Mouse (Mus musculus) lung, postnatal 36 days (tissue): ENCODE results near the gene Spatc1l.

ENCODE experiments used
- DNase-seq: peaks from one replicate; pipeline ENCODE4 v3.0.0; 2022; ENCODE audit warnings: mixed read lengths

The Spatc1l gene

DNA sequence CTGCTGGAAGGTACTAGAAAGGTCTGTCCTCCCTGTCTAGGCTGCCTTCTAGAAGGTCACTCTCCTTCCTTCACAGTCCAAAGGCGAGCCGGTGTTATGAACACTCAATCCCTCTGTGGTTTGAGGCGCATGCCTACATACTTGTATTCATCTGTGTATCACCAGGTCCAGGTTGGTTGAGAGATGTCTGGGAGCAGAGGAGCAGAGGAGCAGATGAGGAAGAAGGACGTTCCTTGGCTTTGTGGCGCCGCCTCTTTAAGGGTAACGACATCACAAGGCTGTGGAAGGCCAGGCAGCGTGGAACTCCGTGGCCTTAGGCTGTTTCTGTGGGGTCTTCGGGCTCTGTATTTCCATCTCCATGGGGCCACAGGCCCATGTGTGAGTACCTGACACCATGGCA lies at the start of gene Spatc1l:
Spatc1l (plus strand) TSS at position 301 of the 400 bp plus-strand sequence.
- DNase-seq = no peak

DNA sequence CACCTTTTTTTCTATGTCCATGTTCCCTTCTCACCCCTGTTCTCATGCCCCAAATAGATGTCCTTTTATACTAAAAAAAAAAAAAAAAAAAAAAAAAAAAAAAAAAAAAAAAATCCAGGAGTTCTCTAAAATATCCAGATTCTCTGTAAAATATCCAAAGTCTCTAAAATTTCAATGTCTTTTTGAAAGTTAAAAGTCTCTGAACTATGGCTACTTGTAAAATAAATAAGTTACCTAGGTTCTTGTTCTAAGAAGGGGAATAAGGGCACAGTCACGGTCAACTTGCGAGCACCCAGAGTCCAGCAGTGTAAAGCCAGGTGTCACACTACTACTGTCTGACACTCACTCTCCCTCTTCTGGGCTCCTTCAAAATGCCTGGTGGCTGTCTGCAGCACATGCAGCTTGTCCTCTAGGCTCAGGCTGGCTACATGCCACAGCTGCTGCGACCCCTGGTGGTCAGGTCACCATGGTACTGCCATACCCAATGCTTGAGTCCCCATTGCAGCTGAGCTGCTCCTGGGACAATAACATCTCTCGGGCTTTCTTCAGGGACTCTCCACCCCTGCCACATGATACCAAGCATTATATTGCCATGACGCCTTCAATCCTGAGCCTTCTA lies 49.0 kb upstream of the Spatc1l start:
- DNase-seq = peak; percentile 84

DNA sequence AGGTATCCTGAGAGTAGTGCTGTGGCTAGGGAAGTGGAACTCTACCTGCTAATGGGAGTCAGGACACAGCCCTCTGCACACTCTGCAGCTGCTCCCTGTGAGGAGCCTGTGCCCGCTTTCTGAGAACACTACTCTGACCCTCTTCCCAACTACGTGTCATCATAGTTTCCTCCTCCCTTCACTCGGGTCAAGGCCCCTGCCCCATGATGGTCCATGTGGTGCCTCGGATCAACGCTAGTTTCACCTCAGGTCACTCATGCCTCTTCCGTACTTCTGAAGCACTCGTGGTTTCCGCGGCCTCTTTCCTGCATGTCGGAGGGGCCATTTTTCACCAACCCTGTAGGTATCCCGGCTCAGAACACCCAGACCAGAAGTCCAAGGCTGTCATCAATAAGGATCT lies 31.1 kb upstream of the Spatc1l start:
- DNase-seq = no peak

DNA sequence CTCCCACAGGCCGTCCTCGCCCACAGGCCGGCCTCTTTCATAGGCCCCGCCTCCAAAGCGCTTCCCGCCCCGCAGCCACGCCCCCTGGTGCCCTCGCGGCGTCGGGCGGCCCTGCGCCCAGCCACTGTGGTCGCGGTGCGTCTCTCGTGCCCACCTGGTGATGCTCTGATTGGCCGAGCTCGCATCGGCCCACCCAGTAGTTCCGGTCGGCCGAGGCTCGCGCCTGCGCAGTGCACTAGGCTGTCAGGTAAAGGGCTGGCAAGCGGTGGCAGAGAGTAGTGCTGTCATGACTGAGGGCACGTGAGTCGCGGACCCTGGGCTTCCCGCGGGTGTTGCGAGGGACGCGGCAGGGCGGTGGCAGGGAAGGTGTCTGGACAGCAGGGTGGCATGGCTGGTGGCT lies 30.7 kb upstream of the Spatc1l start, which contains the start of gene Lss:
Lss (plus strand) TSS at position 214 of the 400 bp plus-strand sequence.
- DNase-seq = peak; percentile 96

DNA sequence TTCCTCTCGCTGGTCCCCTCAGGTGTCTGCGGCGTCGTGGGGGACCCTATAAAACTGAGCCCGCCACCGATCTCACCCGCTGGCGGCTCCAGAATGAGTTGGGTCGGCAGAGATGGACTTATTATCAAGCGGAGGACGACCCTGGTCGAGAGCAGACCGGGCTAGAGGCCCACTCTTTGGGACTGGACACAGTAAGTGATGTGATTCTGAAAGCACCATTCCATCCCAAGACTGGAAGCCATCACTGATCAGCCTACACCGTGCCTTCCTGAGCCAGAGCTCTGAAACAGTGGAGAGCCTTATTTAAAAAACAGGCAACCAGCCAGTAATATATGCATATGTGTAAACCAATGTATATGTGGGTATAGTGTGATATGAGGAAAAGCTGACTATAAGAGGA lies 30.2 kb upstream of the Spatc1l start:
- DNase-seq = no peak

DNA sequence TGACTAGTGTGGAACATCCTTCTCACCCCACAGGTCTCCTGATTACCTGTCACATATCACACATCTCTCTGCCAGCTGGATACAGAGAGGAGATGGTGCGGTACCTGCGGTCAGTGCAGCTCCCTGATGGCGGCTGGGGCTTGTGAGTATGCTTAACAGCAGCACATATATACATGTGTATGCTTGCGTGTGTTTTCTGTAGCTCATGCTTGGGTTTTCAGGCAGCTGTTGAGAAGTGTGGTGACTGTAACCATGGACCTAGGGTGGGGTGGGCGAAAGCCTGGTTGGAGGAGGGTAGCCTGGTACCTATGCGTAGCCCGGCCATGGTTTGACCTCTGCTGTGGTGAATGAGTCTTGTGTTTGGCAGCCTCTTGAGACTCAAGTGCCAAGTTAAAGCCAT lies 26.5 kb upstream of the Spatc1l start:
- DNase-seq = no peak

DNA sequence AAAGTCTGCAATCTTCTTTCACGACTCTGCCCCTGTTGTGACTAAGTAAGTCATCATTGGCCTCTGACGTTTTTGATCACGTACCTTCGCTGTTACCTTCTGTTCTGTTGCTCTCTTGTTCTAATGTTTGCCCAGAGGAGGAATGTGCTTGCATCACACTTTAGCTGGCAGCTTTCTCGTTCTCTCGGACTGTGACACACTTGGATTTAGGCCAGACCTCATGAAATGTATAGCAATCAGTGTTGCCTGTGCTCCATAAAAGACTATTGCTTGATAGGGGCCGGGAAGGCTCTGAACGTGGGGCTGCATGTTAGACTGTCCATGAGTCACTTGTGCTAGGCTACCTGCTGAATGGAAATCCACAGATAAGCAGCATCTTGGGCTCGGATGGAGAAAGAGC lies 24.5 kb upstream of the Spatc1l start:
- peak; percentile 61 for DNase-seq

DNA sequence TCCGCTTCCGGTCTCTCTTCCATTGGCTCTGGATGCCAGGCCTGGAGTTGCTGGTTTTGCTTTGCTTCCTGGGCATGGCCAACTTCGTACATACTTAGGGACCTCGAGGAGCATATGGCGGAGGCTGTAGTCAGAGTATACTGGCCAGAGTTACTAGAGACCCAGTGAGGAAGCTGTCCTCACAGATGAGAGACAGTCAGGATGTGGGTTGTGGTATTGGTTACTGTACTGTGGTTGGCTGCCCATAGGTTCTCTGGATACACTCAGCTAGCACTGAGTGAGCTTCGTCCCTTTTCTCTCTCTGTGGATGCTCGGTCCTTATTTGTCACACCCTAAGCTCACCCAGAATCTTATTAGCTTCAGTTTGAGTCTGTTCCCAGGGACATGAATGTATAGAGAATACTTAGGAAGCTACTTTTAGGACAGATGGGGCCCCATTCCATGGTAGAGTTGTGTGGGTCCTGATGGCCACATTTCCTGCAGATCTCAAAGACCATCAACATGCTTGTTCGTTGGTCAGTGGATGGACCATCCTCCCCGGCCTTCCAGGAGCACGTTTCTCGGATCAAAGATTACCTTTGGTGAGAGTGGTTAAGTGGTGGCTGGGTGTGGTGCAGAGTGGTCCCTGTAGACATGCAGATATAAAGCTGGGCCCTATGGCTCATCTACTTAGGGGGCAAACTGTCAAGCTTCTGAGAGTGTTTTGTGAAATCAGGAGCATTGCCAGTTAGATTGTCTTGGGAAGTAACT lies 20.6 kb upstream of the Spatc1l start:
- no peak for DNase-seq

DNA sequence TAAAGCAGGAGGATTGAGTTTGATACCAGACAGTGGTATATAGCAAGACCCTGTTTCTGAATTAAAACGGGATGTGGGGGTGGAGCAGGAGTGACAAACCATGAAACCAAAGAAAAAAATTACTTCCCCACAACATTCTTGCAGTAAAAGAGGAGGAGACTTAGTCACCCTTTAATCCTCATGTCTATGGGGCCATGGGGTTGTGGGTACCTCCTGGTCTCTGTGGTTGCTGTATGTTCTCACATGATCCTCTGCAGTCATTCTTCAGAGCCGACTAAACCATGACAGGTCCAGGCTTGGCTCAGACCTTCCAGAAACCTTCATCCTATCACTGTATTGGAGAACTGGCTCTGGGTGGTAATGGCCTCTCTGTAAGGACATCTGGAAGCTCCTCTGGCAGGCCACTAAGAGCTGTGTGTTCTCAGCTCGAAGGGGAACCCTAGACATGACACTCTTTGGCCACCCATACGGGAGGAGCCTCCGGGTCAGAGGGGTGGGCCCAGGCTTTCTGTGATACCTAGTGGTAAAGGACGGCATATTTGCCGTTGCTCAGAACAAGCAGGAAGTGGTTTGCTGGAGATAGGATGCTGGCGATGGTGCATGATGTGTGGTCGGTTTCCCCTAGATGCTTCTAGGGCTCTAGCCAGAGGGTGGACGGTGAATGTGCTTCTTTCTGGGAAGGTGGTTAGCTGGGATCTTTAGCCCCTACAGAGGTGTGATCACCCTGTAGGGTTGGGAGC lies 19.3 kb upstream of the Spatc1l start:
- no peak for DNase-seq

DNA sequence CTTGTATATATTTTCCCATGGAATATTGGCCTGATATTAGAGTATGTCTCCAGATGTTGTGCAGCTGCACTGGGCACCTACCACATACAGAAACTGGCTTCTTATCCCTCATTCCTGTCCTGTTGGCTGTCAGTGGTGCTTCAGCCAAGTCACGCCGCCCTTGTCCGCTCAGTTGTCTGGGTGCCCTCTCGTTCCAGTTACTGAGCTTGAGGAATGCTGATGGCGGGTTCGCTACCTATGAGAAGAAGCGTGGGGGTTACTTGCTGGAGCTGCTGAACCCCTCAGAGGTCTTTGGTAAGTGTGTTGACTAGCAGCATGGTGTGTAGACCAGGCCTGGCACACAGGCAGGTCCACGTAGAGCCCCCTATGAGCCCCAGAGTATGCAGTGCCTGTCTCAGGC lies 15.5 kb upstream of the Spatc1l start:
- DNase-seq = no peak

DNA sequence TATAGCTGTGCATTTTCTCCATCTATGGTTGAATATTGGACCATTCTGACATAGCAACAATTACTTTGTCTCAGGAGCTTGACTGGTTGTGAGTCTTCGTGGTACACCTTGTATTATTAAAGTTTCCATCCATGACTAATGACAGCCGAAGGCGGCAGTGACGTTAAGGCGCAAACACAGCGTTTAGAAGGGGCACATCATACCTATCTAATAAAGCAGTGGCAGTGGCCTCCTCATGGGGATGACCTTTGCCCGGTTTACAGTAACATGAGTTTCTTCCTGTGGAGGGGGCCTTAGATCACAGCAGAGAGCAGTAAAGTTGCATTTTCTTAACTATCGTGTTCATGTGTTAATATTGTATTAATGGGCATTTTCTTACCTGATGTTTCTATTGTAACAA lies 13.9 kb upstream of the Spatc1l start:
- no peak for DNase-seq

DNA sequence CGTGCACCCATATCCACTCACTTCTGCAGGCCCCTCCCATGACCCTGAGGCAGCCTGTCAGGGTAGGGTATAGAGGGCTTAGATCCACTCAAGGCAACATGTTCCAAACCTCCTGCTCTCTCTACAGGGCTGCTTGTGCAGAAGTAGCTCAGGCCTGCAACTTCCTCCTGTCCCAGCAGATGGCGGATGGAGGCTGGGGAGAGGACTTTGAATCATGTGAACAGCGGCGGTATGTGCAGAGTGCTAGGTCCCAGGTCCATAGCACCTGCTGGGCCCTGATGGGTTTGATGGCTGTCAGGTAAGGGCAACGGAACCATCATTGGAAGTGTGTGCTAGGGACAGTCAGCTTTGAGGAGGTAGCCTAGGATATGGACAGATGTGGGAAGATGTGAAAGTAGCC lies 11.6 kb upstream of the Spatc1l start:
- DNase-seq = no peak

DNA sequence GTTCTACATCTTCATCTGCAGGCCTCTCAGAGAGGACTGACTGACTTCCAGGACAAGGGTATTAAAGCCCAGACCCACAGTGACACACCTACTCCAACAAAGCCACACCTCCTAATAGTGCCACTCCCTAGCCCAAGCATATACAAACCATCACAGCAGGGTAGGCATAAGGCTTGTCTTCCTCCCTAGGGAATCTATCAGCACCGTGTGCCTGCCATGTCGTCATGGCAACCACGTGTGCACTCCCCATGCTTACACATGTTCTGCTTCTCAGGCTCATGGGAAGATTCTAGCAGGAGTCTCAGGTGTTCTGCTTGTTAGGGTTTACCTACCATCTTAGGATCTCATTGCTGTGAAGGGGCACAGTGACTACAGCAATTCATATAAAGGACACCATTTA lies 10.5 kb upstream of the Spatc1l start:
- no peak for DNase-seq

DNA sequence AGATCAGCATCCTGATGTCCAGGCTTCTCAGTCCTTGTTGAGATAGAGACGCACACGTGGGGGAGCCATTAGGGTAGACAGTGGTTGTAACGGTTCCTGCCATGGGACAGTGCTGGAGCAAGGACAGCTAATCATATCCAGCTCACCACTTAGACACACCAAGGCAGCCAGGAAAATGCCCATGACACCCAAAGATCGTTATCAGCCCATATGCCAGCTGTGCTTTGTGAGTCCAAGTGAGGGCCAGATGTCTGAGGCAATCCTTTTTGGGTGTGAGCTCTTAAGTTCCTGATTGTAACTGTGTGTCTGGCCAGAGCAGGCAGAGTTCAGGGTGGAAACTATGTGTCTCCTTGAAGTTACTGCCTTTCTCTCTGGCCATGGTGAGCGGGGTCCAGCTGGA lies 8.0 kb upstream of the Spatc1l start:
- no peak for DNase-seq

DNA sequence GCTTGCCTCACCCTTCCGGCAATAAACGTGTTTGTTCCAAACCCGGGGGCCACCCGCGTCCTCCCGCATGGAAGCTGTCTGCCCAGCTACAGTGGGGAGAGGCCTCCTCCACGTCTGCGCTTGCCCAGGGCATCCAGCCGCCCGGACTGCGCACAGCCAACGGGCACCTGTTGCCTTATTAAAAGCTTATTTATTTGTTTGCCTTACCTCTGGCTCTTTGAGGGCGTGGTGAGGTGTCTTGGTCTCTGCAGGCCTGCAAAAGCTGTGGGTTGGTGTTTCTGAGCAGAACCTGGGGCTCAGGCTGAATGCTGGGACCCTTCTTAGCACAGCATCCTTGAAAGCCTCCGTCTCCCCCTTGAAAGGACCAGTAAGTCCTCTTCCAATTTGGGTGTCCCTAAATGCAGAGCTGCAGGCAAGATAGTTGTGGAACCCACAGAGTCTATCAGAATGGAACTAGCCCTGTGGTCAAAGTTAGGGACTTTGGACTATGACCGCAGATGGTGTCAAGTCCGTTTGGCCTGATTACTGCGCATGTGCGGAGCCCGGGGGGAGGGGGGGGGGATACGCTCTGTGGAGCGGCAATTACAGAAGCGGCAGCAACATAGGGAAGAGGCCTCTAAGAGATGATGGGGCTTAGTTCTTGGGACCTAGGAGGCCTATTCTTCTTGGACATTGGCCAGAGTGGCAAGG lies 8.1 kb downstream of the Spatc1l start:
- no peak for DNase-seq

DNA sequence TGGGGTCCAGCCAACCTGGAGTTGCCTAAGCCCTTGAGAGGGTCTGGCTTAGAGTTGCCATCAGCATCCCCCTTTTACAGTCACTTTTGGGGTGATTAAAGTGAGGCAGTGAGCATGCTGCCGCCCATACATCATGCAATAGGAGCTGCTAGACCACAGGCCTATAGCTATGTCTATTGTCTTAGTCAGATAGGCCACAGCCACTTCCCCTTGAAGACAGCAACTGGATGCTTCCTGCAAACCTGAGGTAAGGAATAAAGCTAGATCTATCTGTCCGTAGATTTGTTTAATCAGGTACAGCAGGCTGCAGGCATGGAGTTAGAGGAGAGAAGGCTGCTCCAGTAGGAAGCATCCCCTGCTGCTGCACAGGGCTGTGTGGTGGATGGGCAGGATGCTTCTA lies 9.0 kb downstream of the Spatc1l start:
- DNase-seq = no peak

DNA sequence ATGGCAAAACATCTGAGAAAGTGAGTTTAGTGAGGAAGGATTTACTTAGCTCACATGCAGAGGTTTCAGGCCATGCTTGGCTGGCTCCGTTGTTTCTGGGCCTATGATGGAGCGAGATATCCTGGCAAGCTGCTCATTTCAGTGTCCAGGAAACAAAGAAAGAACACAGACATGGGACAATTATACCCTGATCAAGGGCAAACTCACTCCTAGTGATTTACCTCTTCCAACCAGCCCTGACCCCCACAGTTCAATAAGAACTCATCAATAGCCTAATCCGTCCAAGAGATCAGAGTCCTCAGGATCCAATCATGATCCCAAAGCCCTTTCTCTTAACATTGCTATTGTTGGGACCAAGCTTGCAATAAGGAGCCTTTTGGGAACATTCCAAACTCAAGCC lies 10.1 kb downstream of the Spatc1l start:
- no peak for DNase-seq

DNA sequence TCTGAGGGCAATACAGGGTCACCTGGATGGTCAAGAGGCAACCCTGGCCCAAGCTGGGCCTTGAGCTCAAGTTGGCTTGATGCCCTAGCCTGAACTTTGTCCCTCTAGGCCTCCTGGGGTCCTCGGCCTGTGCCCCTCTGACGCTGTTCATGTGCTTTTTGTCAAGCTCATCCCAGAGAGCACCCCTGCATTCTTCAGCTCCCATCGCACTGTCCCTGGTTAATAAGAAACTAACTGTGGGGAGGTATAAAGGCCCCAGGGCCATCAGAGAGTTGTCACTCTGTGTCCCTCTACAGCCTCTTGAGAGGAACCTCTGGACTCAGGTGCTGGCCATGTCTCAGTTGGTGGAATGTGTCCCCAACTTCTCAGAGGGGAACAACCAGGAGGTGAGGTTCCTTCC lies 13.3 kb downstream of the Spatc1l start, which contains the start of gene Ftcd:
Ftcd (plus strand) TSS at position 275 of the 400 bp plus-strand sequence.
- DNase-seq = no peak

DNA sequence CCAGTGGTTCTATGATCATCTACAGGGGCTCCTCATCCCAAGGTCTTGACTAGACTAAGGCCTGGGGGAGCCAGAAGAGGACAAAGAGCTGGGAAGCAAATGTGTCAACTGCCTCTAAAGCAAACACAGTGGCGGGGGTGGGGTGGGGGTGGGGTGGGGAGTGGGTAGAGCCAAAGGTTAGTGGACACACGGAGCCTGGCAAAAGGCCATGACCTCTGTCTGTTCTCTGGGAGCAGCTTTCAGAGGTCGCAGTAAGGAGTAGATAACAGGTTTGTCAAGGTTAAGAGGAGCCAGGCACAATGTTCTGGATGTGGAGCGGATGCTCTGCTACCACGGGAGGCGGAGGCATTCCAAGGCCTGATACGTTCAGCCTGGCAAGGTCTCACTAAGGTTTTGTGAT lies 14.8 kb downstream of the Spatc1l start:
- DNase-seq = no peak

DNA sequence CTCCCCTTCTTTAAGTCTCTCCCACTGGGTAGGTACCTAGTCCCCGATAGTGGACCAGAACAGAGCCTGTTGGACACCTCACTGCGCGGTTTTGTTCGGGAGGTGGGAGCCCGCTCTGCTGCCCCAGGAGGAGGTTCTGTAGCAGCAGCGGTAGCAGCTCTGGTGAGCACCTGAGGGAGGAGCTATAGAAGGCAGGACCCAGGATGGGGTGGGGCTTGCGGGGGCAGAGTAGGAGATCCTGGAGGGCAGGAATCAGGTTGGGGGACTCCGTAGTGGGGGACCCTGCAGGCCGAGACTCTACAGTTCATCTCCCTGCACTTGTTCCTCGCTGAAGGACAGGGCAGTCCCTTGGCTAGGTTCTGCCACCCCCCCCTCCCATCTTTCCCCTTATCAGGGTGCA lies 22.1 kb downstream of the Spatc1l start:
- DNase-seq = no peak

DNA sequence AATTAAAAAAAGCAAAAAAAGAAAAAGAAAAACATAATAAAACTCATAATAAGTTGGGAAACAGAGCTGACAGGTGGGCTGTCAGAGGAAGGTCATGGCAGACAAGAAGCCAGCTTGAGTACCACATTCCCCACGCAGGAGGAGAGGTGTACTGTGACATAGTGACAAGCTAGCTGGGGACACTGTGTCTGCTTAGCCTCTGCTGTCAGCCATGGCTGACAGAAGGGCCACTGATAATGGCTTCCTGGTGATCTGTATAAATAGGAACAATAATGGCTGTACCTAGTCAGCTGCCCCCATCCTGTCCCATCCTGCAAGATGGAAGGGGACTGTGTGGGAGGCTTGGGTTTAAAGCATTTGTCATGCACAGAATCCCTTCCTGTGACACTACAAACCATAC lies 24.1 kb downstream of the Spatc1l start:
- DNase-seq = no peak

DNA sequence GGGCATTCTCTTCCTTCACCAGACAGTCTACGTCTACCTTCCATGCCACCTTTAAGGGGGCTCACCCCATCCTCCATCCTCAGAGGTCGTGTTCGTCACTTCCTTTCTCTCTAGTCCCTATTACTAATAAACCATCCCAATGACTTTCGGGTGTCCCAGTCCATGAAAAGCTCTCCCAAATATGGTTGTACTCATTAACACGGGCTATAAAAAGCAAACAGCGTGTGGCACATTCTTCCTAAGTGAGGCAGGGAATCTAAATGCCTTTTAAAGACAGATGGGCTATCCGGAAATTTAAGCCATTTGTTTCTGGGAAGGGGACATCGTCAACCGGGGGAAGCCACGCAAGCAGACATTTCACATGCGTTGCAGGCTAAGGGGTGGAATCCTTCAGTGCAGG lies 28.1 kb downstream of the Spatc1l start:
- DNase-seq = no peak

DNA sequence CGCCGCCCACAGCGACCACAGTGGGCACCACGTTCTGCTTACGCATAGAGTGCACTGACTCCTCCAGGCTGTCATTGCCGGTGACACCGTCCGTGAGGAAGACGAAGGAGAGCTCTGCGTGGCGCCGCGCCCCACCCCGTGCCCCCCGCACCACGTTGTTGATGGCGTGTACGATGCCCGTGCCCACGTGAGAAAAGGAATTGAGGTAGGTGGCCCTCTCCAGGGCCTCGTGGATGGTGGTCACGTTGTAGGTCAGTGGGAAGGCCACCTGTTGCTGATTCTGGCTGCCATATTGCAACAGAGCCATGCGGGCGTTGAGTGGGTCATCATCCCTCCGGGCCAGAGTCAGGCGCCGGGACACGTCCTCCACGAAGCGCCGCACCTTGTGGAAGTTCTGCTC lies 34.3 kb downstream of the Spatc1l start:
- no peak for DNase-seq
